Mouse (Mus musculus): ENCODE measurements around the gene March1. TPM values are rescaled to one million over a fixed set of nuclear protein-coding genes. Genes with fewer than 3 reads are reported as not detected.

March1 gene
- total RNA-seq, 2 experiments from 2014 or later = 0.06 to 2.1 TPM

DNA sequence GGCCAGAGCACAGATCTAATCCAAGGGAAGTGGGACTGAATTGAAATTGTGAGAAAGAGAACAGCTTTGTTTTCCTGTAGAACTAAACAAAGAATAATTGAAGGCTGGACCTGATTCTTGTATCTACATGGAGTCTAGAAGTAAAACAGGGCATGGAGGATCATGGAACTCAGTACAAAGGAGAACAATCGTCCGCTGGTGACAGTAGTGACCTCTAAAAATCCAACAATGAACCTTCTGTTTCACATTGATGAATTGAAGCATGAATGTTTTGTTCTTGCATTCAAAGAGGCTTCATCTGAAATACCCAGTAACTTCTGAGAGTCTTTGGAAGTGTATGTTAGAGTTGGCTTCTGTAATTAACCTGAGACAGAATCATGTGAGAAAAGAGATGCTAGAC is 612.2 kb downstream of the March1 start:
- no peak for ATAC-seq (replicated peaks; ENCODE audit: poor library complexity, severe bottlenecking)

DNA sequence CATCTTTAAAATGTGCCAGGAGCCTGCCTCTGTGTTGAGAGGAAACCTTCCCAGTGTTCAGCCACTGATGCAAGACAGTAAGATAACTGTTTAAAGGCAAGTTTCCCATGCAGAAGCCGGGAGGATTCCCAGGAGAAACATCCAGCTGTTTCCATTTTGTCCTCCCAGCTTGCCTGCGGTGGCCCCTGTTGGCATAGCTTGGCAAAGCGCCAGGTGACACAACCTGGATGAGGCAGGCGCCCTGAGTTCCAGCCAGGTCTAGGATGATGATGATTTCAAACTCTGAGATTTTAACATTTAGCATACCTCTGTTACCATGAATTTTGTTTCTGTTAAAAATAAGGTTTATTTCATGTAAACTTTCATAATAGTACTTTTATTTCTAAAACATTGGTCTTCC is 651.8 kb downstream of the March1 start:
- no peak for ATAC-seq (replicated peaks; ENCODE audit: poor library complexity, severe bottlenecking)

DNA sequence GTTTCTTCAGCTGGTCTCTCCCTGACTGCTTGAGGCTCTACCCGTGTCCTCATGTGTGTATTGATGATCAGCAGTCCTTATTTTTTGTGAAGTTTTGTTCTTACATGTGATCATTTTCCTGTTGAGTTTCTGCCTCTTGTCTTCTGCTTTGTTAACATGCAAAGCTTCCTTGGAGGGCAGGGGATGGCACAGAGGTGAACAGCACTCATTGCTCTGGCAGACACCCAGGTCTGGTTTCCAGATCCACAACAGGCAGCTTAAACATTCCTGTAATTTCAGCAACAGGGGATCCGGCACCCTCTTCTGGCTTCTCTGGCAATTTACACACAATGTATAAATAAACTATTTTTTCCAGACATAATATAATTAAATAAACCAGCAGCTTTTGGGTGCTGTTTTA is 652.4 kb downstream of the March1 start:
- no peak for ATAC-seq (replicated peaks; ENCODE audit: poor library complexity, severe bottlenecking)

DNA sequence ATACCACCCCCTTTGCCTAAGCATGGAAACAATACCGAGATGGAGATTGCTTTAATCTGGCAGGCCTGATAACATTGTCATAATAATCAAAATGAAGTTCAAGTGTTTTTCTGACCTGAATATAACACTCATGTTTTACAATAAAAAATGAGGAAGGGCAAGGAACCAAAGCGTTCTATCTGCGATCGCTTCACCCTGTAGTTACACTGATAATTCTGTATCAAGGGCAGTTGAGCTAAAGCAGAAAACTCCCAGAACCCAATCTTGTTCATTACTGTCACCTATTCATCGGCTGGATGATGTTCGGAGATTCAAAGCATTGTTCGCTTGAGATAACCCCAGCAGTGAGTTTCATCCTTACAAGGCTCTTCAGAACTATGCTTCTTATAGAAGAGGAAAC is 700.1 kb downstream of the March1 start:
- no peak for ATAC-seq (replicated peaks; ENCODE audit: poor library complexity, severe bottlenecking)

DNA sequence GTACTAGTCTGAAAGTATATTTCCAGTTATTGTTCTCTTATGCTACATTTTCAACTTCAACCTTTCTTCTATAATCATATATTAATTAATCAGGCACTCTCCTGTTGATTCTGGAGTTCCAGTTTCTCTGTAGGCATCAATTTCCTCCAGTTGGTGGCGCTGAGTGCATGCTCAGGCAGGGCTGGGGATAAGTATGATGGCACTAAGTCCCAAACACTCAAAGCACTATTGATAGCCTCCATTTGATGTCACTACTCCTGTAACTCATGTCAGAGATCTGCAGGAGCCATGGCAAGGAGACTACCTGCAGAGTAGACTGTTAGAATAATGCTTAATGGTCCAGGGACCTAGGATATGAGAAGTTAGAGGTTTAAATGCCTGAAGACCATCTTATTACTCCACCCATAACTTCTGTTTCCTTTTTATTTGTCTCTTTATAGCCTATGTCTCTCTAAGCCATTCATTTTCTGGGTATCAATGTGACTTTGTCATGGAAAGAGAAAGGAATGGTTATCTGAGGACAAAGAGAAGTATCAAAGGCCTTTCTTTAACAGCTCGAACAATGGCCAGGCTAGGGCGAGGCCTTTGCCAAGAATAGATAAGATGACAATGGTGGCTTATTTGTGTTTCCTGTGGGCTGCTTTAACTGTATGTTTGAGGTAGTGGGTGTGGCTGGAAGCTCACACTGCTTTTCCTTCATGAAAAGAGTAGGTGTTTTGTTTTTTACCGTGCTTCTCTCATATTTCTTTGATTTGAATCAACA is 705.5 kb downstream of the March1 start:
- peak; percentile 99 for ATAC-seq (replicated peaks; ENCODE audit: poor library complexity, severe bottlenecking)

DNA sequence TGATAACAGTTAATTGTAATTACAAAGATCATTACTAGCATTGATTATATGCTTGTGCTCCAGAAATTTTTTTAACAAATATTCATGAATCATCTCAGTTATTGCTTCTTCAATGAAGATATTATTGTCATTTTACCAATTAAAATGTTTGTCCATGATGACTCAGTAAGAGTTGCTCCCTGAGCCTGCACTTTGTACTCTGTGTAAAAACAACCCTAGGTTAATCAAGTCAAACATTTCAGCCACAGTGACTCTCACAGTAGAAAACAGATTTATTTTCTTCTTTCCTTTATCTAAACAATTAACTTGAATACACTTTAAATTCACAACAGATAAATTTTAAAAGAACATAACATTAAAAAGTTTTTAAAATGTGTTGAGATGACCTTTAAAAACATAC is 708.7 kb downstream of the March1 start:
- ATAC-seq (replicated peaks; ENCODE audit: poor library complexity, severe bottlenecking) = no peak

DNA sequence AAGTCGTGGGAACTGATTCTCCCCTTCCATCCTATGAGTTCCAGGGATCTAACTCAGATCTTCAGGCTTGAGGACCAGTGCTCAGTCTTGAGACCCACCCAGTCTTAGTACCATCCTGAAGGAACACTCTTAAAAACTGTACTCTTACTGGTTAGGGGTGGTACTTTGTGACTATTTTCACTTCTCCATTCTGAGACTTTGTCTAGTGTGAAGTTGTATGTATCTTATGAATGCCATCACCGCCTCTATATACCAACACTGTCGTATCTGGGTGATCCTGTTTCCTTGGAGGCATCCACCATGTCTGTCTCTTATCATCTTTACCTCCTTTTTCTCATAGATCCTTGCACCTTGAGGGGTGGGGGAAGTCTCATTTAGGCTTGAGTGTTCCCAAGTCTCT is 714.5 kb downstream of the March1 start:
- ATAC-seq (replicated peaks; ENCODE audit: poor library complexity, severe bottlenecking) = peak; percentile 83

DNA sequence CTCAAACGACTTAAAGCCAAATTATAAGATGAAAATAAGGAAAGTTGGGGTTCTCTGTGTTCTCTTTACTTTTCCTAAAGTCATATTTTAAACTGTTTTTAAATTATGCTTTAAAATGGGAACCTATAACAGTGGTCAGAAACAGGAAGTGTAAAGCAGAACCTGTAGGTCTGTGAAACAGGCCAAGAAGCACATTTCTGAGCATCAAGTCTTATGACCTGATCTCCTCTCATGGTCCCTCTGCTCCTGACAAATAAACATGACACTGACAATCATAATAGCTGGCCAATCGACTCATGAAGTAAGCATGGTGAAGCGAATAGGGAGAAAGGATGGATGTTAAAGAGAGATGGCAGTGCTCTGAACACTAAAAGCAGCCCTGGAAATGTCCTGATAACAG is 716.6 kb downstream of the March1 start:
- peak; percentile 94 for ATAC-seq (replicated peaks; ENCODE audit: poor library complexity, severe bottlenecking)

DNA sequence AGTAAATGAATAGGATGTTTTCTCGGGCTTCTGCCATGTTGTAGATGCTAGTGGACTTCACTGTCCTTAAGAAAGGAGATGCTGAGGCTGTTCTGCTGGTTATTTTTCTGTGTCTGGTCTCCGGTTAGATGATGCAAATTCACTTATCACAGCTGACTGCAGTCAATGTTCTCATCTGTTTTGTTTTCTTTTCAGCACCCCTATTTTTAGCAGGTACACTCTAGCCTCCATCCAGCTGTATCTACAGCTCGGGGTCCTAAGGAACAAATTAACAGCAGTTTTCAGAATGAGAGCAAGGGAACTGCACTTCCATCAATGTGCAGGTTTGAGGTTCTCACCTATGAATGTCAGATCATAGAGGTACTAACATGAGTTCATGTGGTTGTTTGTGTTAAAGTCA is 721.9 kb downstream of the March1 start:
- ATAC-seq (replicated peaks; ENCODE audit: poor library complexity, severe bottlenecking) = no peak

DNA sequence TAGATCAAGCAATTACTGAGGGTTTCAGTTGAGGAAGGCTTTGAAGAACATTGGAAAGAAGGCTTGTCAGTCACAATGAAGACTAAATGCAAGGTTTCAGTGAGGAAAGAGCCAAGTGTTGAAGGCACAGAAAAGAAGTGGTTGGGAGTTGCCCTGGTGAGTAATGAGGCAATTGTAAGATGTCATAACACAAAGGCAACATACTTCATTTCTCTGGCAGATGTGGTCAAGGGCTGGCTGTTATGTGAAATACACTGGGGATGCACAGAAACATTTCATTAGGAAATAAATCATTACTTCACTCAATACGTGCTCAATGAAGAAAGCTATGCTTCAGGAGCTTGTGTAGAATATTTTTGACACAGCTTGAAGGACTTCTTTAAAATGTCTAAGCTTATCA is 725.2 kb downstream of the March1 start:
- ATAC-seq (replicated peaks; ENCODE audit: poor library complexity, severe bottlenecking) = peak; percentile 97

DNA sequence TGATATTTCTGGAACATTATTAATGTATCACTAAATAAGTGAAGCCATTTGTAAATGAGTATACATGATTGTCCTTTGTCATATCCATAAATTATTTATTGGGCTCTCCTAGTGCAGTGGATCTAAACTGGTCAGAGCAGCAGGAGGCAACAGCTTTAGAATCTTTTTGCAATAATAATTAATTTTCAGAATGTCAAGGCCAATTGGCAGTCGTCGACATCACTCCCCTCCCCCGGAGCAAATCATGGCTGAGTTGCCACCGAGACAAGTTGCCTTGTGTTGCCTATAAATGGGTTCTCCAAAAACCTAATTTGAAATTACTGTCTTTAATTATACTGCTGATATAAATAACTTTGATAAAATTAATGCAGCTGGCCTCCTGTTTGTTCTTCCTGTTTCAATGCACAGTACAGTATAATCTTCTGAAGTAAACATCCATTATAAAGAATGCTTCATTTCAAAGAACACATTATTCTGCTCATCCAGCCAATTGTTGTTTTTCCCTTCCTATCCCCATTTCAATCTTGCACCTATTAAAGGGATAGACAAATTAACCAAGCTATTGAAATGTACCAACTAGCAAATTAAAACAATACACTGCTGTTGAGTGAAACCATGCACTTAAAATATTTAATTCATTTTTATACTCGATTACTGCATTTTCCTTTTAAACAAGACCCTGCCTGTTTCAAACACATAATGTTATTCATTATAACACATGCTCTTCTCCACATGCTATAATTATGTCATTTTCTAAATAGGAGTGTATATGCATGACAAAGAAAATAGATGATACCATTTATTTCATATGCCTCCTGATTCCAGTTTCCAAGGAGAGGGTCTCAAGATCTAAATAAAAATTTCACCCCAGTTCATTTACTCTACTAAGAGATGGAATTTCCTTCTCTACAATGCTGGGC is 745.4 kb downstream of the March1 start:
- ATAC-seq (replicated peaks; ENCODE audit: poor library complexity, severe bottlenecking) = no peak

DNA sequence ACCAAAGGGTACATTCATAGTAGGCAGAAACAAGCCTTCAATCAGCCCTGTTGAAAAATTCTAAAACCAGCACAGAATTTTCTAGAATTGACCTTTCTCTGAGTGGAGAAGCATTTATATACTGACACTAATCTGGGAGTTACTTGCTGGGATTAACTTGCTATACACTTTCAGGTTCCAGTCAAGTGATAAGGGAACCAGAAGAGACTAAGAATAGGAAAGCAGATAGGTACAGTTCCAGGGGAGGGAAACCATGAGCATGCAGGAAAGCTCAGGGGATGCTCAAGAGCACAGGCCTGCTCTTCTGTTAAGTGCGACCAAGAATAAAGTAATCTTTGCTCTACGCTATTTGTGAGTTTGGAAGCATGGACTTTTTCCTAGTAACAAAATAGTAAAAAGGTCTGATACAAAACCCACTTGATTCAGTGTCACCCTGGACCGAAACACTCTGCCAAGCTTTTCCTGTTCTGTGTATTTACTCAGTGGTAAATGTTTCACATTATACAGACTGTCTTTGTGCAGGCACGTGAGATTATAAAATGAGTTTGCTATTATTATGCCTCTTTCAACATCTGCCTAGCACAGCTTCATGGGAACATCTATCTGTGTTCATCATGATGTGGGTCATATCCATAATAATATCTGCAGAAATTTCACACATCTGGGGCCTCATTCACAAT is 766.1 kb downstream of the March1 start:
- no peak for ATAC-seq (replicated peaks; ENCODE audit: poor library complexity, severe bottlenecking)

DNA sequence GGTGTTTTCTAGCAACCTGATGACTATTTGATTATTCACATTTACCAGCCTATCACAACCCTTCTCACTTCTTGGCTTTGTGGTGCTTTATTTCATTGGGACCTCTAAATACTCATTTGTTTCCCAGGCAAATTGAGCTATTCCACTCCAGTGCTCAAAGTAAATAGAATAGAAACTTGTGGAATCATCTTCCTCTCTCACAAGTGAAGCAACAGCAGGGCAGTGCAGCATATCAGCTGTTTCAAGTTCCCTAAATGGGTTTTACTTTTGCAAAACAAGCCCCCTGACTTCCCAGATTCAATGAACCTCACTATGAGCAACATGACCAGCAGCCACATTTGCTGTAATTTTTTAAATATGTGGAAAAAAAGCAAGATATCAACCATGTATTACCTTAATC is 768.3 kb downstream of the March1 start:
- peak; percentile 93 for ATAC-seq (replicated peaks; ENCODE audit: poor library complexity, severe bottlenecking)

DNA sequence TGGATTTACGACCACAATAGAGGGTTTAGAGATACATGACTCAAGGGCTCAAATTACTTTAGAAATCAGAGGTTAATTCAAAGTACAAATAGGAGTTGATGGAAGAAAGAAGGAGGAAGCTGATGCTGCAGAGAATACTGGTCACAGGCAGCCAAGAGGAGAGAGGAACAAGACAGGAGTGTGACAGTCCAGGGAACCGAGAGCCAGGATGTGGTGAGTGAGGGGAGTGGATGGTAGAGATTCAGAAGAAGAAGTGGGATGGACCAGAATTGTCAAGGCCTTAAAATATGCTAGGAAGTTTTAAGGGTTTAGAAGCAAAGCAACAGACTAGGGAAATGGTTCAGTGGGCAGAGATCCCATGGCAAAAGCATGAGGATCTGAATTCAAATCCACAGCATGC is 771.0 kb downstream of the March1 start:
- ATAC-seq (replicated peaks; ENCODE audit: poor library complexity, severe bottlenecking) = peak; percentile 59

DNA sequence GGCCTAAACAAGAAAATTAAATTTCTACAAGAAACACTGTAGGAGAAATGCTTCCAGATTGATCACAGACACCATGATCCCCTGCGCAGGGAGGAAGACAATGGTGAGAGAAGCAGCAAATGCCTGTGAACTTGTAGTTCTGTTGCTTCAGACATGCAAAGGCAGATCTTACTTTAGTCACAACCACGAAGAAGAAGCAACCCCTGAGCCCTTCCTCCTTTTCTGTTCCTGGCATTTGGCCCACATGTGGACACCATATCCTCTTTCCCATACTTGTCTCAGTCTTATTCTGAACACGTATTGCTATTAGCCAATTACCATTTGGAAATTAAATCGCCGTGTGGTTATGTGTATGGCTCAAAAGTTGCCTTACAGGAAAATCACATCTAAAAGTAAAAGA is 773.9 kb downstream of the March1 start:
- peak; percentile 84 for ATAC-seq (replicated peaks; ENCODE audit: poor library complexity, severe bottlenecking)

DNA sequence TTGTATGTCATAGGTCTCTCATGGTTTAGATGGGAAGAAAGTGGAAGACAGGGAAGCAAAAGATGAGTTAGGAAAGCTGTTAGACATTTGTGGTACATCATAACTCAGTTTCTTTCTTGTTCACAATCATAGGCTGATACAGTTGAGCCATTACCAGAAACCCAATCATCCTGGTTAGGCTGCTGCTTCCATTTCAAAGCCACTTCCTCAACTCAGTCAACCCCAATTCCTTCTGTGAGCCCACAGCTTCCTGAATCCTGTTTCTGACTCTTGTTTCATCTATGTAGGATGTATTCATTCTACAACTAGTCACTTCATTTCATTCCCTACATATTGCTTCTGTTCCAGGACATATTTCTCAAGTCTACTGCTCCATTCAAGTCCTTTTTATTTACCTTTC is 775.2 kb downstream of the March1 start:
- ATAC-seq (replicated peaks; ENCODE audit: poor library complexity, severe bottlenecking) = peak; percentile 61

DNA sequence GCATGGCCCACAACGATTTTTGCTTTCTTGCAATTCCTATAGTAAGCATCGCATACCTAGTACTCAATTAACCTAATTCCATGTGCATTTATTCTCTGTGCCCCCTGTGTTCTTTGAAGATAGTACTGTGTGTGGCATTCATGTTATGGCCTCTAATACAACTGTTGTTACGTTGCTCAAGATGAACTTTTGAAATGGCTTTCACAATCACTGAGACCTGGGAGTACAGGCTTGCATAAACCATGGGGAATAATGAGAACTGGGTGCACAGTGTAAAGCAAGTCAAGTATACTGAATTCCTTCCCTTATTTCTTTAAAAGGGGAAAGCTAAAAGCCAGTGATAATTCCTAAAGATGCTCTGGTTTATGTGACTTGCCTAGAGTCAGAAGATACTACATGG is 776.4 kb downstream of the March1 start:
- ATAC-seq (replicated peaks; ENCODE audit: poor library complexity, severe bottlenecking) = peak; percentile 68

DNA sequence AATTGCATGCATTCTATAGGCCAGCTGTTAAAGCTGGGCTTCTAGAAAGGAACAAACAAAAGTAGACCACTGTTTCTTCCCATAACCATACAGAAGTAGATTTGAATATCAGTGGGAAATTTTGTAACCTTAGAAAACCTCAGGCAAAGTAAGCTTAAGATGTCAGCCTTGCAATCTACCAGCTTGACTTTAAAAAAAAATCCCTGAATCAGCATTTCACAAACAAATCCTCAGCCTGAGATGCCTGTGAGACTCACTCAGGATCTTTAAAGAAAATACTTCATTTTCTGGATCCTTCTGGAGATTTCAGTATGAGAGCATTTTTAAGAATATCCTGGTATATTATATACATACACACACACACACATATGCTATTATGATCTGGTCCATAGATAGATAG is 780.1 kb downstream of the March1 start:
- ATAC-seq (replicated peaks; ENCODE audit: poor library complexity, severe bottlenecking) = no peak

DNA sequence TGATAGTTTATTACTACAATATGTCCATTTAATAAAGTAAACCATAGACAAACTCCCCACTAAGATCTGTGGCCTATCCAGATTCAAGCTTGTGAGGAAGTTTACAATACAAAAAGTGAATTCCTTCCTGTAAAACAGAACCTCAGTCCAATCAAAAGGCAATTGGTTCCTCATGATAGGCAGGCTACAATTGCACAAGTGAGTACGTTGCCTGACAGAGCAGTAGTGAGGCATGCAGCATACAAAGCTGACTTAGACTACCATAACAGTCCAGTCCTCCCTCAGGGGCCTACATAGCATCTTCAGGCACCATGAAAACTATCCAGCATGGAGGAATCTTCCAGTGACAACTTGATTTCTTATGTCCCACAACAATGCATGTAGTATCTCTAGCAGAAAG is 782.4 kb downstream of the March1 start:
- ATAC-seq (replicated peaks; ENCODE audit: poor library complexity, severe bottlenecking) = peak; percentile 50

DNA sequence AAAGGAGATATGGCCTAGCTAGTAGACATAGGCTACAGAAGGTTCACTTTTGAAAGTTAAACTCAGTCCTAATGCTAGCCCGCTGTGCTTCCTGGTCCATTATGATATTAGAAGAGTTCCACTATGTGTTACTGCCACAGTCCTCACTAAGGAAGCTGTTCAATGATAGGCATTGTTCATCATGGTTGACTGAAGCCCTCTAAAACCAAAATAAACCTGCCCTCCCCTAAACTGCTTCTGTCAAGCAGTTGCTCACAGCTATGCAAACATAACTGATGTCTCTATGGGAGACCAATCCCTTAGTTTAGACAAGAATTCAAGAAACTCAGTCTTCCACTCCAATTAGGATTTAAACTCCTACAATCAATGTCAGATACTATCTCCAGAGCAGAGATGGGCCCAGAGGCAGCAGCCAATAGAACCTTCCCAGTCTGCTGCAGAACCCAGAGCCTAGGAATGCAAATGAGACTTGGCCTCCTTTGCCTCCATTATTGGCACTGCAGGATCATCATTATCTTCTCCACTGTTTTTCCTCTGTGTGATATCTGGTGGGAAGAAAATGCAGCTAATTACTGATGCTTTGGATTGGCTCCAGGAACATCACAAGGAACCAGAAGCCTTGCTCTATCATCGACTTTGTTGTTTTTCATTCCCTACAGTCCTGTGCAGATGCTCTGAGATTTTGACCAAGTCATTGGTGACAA is 787.2 kb downstream of the March1 start:
- ATAC-seq (replicated peaks; ENCODE audit: poor library complexity, severe bottlenecking) = no peak
